Mouse (Mus musculus) kidney, postnatal 4 days (tissue): Measurements from ENCODE around the gene Pdp2.
A peak's percentile ranks its signal among the peaks of the same experiment; 100 is the strongest.

Source experiments
- DNase-seq, 2 experiments: peaks; one replicate each; pipeline ENCODE4 v3.0.0; 2021; ENCODE audit warnings: mixed read lengths in 2 of 2

Pdp2 gene

GRCm38 (mm10) chr8:104597656-104598055, 6.4 kb downstream of the Pdp2 start:
- DNase-seq, result no peak

- peak; percentile 57 to 71 for DNase-seq
These were observed 7.2 kb downstream of the Pdp2 start for GRCm38 (mm10) chr8:104598496-104598895.

- DNase-seq, result no peak
These were observed 10.1 kb downstream of the Pdp2 start for GRCm38 (mm10) chr8:104601386-104601785.

- DNase-seq, result peak; percentile 41 to 63
These were observed 10.7 kb downstream of the Pdp2 start for GRCm38 (mm10) chr8:104601941-104602371.

GRCm38 (mm10) chr8:104602468-104603244, 11.4 kb downstream of the Pdp2 start:
- DNase-seq, result peak; percentile 91 to 94

GRCm38 (mm10) chr8:104603245-104603593, 12.0 kb downstream of the Pdp2 start:
- no peak for DNase-seq

- peak; percentile 37 to 66 for DNase-seq
These were observed 15.1 kb downstream of the Pdp2 start for GRCm38 (mm10) chr8:104606329-104606728.

- DNase-seq, result no peak
These were observed 16.7 kb downstream of the Pdp2 start for GRCm38 (mm10) chr8:104607944-104608343.

- no peak for DNase-seq
These were observed 18.0 kb downstream of the Pdp2 start for GRCm38 (mm10) chr8:104609222-104609621.

- no peak for DNase-seq
These were observed 19.0 kb downstream of the Pdp2 start for GRCm38 (mm10) chr8:104610185-104610766.

- no peak for DNase-seq
These were observed 20.4 kb downstream of the Pdp2 start for GRCm38 (mm10) chr8:104611613-104612012.

GRCm38 (mm10) chr8:104613119-104613518, 21.9 kb downstream of the Pdp2 start:
- no peak for DNase-seq

- no peak for DNase-seq
These were observed 29.5 kb downstream of the Pdp2 start for GRCm38 (mm10) chr8:104620765-104621164.

GRCm38 (mm10) chr8:104624161-104624560, 32.9 kb downstream of the Pdp2 start, which contains the start of gene Cdh16:
Gene Cdh16 (minus strand): TSS chr8:104624396.
- peak; percentile 80 to 90 for DNase-seq

GRCm38 (mm10) chr8:104627065-104627740, 36.0 kb downstream of the Pdp2 start:
- DNase-seq, result no peak

GRCm38 (mm10) chr8:104628402-104628801, 37.2 kb downstream of the Pdp2 start:
- DNase-seq, result peak in 1 of 2 experiments; percentile 1

- peak; percentile 53 to 64 for DNase-seq
These were observed 38.3 kb downstream of the Pdp2 start for GRCm38 (mm10) chr8:104629306-104630110.

GRCm38 (mm10) chr8:104630111-104630479, 38.8 kb downstream of the Pdp2 start:
- no peak for DNase-seq

GRCm38 (mm10) chr8:104630574-104630973, 39.3 kb downstream of the Pdp2 start:
- DNase-seq, result peak; percentile 47 to 60

- peak; percentile 62 to 74 for DNase-seq
These were observed 39.9 kb downstream of the Pdp2 start, which contains the start of gene Rrad for GRCm38 (mm10) chr8:104630981-104631663. Gene Rrad (minus strand): TSS chr8:104631327.

GRCm38 (mm10) chr8:104631975-104632374, 40.7 kb downstream of the Pdp2 start:
- peak in 1 of 2 experiments; percentile 1 for DNase-seq

GRCm38 (mm10) chr8:104632486-104632885, 41.2 kb downstream of the Pdp2 start:
- DNase-seq, result peak in 1 of 2 experiments; percentile 4
